Mouse (Mus musculus): ENCODE measurements at regions not wholly inside any gene's neighbourhood (a gene's known extent, or its start where the extent isn't known, plus 50 kb on each side); places are given as distances from the start of the nearest gene placed in this dataset.

DNA sequence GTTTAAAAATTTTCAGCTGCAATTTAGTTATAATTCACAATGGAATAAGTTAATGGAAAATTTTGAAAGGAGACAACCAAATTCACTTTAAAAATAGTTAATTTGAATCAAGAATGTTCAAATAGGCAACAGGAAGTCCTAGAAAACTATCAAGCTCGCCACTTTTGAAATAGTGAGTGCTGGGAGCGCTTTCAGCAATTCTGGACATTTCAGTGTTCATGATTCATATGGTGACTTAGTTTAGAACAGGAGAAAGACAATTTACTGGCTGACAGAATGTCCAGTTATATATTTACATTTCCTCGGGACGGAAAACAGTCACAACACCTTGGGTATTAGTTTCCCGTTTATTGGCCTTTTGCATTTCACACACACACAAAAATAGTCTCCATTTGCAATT, 691.9 kb upstream of the Adgrl2 start:
- H3K27me3 ChIP-seq (replicated peaks), result no peaks in the 10 kb centered on the region
- H3K4me3 ChIP-seq (replicated peaks), result no peak overlapping the region
- TF ChIP-seq GATA1 (IDR thresholded peaks at IDR 0.05; ENCODE audit: borderline replicate concordance, low read length), result no peak
- TF ChIP-seq FLI1 (IDR thresholded peaks at IDR 0.05; ENCODE audit: low read length), result no peak
- no peaks in the 10 kb centered on the region for H3K36me3 ChIP-seq (replicated peaks; ENCODE audit: low read length)
- H3K9me3 ChIP-seq, result peaks cover 12% of the 10 kb centered on the region
- no peaks in the 10 kb centered on the region for H3K4me1 ChIP-seq

- H3K36me3 ChIP-seq (replicated peaks; ENCODE audit: low read length), result no peaks in the 10 kb centered on the region
- TF ChIP-seq FLI1 (IDR thresholded peaks at IDR 0.05; ENCODE audit: low read length) (no peak), GATA1 (IDR thresholded peaks at IDR 0.05; ENCODE audit: borderline replicate concordance, low read length) (no peak)
- no peak overlapping the region for H3K4me3 ChIP-seq (replicated peaks)
- no peaks in the 10 kb centered on the region for H3K4me1 ChIP-seq
- peaks cover 11% of the 10 kb centered on the region for H3K9me3 ChIP-seq
- no peaks in the 10 kb centered on the region for H3K27me3 ChIP-seq (replicated peaks)
These were observed 683.6 kb upstream of the Adgrl2 start for GRCm38 (mm10) chr3:149673926-149674325.

DNA sequence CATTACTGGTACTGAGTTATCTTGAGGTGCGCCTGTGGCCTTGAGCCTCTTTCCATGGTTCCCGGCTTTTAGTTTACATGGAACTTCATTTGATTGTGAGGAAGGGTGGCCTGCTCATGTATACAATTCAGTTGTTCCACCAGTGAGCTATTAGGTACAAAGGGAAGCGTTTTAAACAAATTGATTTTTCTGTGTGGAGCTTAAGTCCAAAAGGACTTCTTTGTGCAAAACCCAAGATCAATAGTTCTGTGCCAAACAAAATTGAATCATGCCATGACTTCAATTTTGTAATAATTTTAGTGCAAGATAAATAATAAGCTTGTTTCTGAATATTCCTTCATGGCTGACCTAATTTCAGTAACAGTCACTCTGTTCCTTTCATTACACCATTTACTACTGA, 674.3 kb upstream of the Adgrl2 start:
- TF ChIP-seq FLI1 (IDR thresholded peaks at IDR 0.05; ENCODE audit: low read length), result no peak
- no peak for TF ChIP-seq GATA1 (IDR thresholded peaks at IDR 0.05; ENCODE audit: borderline replicate concordance, low read length)
- no peak overlapping the region for H3K4me3 ChIP-seq (replicated peaks)
- H3K36me3 ChIP-seq (replicated peaks; ENCODE audit: low read length), result no peaks in the 10 kb centered on the region
- H3K27me3 ChIP-seq (replicated peaks), result no peaks in the 10 kb centered on the region
- no peaks in the 10 kb centered on the region for H3K4me1 ChIP-seq
- 0 out of 2 replicates have a peak, but pooled peaks cover 7% of the 10 kb centered on the region for H3K9me3 ChIP-seq

- TF ChIP-seq FLI1 (IDR thresholded peaks at IDR 0.05; ENCODE audit: low read length) (no peak), GATA1 (IDR thresholded peaks at IDR 0.05; ENCODE audit: borderline replicate concordance, low read length) (no peak)
- no peaks in the 10 kb centered on the region for H3K36me3 ChIP-seq (replicated peaks; ENCODE audit: low read length)
- peaks cover 12% of the 10 kb centered on the region for H3K9me3 ChIP-seq
- no peak overlapping the region for H3K4me3 ChIP-seq (replicated peaks)
- no peaks in the 10 kb centered on the region for H3K4me1 ChIP-seq
- no peaks in the 10 kb centered on the region for H3K27me3 ChIP-seq (replicated peaks)
These were observed 648.0 kb upstream of the Adgrl2 start for GRCm38 (mm10) chr3:149638324-149638723.

DNA sequence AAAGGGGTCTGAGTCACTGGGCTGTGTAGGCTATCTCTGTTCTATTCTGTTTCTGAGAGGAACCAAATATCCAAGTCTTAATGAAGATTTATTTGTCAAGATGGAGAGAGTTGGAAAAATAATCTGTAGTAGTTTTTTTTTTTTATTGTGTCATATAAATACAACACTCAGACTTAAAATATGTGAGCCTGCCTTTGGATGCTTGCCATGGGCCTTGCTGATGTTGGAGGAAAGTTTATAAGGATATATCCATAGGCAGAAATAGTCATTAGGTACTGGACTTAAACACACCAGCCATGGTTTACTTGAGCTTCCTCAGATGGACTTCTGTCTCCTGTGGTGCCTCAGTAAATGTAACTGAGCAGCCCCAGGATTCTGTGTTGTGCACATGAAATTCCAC, 635.8 kb upstream of the Adgrl2 start:
- TF ChIP-seq FLI1 (IDR thresholded peaks at IDR 0.05; ENCODE audit: low read length), result no peak
- no peak overlapping the region for H3K4me3 ChIP-seq (replicated peaks)
- H3K36me3 ChIP-seq (replicated peaks; ENCODE audit: low read length), result no peaks in the 10 kb centered on the region
- no peaks in the 10 kb centered on the region for H3K27me3 ChIP-seq (replicated peaks)
- peaks cover 20% of the 10 kb centered on the region for H3K9me3 ChIP-seq
- no peaks in the 10 kb centered on the region for H3K4me1 ChIP-seq

- Histone ChIP-seq H3K4me1 (no peaks in the 10 kb centered on the region), H3K4me3 (replicated peaks) (no peak overlapping the region), H3K36me3 (replicated peaks; ENCODE audit: low read length) (no peaks in the 10 kb centered on the region), H3K9me3 (peaks cover 23% of the 10 kb centered on the region), H3K27me3 (replicated peaks) (no peaks in the 10 kb centered on the region)
- TF ChIP-seq GATA1 (IDR thresholded peaks at IDR 0.05; ENCODE audit: borderline replicate concordance, low read length) (no peak), FLI1 (IDR thresholded peaks at IDR 0.05; ENCODE audit: low read length) (no peak)
These were observed 635.1 kb upstream of the Adgrl2 start for GRCm38 (mm10) chr3:149625497-149625896.

DNA sequence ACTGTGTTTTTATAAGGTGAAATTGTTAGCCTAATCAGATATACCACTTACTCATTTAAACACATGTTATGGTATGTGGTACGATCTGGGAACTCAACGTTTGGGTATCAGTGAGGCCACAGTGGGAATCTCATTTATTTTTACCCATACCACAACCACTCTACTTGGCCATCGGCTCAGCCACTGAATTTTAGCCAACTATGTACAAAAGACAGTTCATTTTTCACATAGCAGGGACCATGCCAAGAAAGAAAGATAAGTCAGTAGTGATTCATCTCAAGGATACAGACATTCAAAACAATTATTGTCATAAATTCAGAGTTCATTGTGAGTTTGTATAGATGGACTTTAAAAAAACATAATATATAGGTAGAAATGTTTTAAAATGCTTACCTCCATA, 634.7 kb upstream of the Adgrl2 start:
- no peaks in the 10 kb centered on the region for H3K4me1 ChIP-seq
- H3K4me3 ChIP-seq (replicated peaks), result no peak overlapping the region
- no peaks in the 10 kb centered on the region for H3K27me3 ChIP-seq (replicated peaks)
- H3K9me3 ChIP-seq, result peaks cover 23% of the 10 kb centered on the region
- H3K36me3 ChIP-seq (replicated peaks; ENCODE audit: low read length), result no peaks in the 10 kb centered on the region
- TF ChIP-seq FLI1 (IDR thresholded peaks at IDR 0.05; ENCODE audit: low read length), result no peak
- TF ChIP-seq GATA1 (IDR thresholded peaks at IDR 0.05; ENCODE audit: borderline replicate concordance, low read length), result no peak

GRCm38 (mm10) chr3:149623851-149624532, 633.6 kb upstream of the Adgrl2 start:
- no peaks in the 10 kb centered on the region for H3K27me3 ChIP-seq (replicated peaks)
- H3K4me1 ChIP-seq, result no peaks in the 10 kb centered on the region
- H3K36me3 ChIP-seq (replicated peaks; ENCODE audit: low read length), result no peaks in the 10 kb centered on the region
- H3K9me3 ChIP-seq, result peaks cover 22% of the 10 kb centered on the region
- TF ChIP-seq GATA1 (IDR thresholded peaks at IDR 0.05; ENCODE audit: borderline replicate concordance, low read length) (no peak), FLI1 (IDR thresholded peaks at IDR 0.05; ENCODE audit: low read length) (no peak)
- H3K4me3 ChIP-seq (replicated peaks), result no peak overlapping the region

DNA sequence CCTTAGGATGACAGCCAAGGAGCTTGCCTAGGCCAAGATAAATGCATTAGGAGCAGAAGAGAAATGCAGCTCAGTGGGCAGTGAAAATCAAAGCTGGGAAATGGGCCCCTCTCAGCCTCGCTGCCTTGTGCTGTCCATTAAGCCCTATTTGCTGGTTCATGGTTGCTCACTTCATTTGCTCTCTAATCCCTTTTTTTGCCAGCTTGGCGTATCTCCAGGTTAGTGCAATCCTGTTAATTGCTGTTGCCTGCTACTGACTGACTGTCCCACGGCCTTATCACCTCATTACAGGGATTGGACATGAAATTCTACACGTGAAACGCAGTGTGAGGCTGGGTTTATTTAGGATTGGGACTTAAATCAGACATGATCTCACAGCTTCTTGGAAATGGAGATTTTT, 613.5 kb upstream of the Adgrl2 start:
- TF ChIP-seq GATA1 (IDR thresholded peaks at IDR 0.05; ENCODE audit: borderline replicate concordance, low read length), result no peak
- TF ChIP-seq FLI1 (IDR thresholded peaks at IDR 0.05; ENCODE audit: low read length), result no peak
- Histone ChIP-seq H3K4me1 (no peaks in the 10 kb centered on the region), H3K4me3 (replicated peaks) (no peak overlapping the region), H3K9me3 (peaks cover 16% of the 10 kb centered on the region), H3K27me3 (replicated peaks) (no peaks in the 10 kb centered on the region), H3K36me3 (replicated peaks; ENCODE audit: low read length) (no peaks in the 10 kb centered on the region)

- H3K36me3 ChIP-seq (replicated peaks; ENCODE audit: low read length), result no peaks in the 10 kb centered on the region
- H3K9me3 ChIP-seq, result peaks cover 16% of the 10 kb centered on the region
- H3K4me1 ChIP-seq, result no peaks in the 10 kb centered on the region
- H3K4me3 ChIP-seq (replicated peaks), result no peak overlapping the region
- TF ChIP-seq FLI1 (IDR thresholded peaks at IDR 0.05; ENCODE audit: low read length) (no peak), GATA1 (IDR thresholded peaks at IDR 0.05; ENCODE audit: borderline replicate concordance, low read length) (no peak)
- no peaks in the 10 kb centered on the region for H3K27me3 ChIP-seq (replicated peaks)
These were observed 610.9 kb upstream of the Adgrl2 start for GRCm38 (mm10) chr3:149601276-149601675.

DNA sequence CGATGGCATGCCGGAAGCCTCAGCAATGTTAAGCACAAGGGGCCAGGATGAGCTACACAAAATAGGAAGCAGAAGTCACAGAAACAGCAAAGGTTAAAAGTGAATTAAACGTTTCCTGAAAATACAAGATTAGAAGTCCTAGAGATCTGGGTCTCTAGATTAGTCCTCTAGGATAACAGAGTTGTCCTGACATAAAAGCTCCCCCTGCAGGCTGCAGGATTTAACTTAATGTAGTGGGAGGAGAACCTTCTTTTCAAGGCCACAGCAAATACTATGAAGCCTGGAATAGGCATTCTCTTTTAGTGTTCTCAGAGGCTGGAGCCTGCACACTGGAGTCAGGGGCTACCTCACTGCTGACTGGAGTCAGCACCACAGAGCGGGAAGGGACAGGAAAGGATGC, 604.1 kb upstream of the Adgrl2 start:
- H3K9me3 ChIP-seq, result peaks cover 7% of the 10 kb centered on the region; the same call in 1 of the 2 replicates
- H3K27me3 ChIP-seq (replicated peaks), result no peaks in the 10 kb centered on the region
- H3K36me3 ChIP-seq (replicated peaks; ENCODE audit: low read length), result no peaks in the 10 kb centered on the region
- H3K4me3 ChIP-seq (replicated peaks), result no peak overlapping the region
- TF ChIP-seq GATA1 (IDR thresholded peaks at IDR 0.05; ENCODE audit: borderline replicate concordance, low read length) (no peak), FLI1 (IDR thresholded peaks at IDR 0.05; ENCODE audit: low read length) (no peak)
- no peaks in the 10 kb centered on the region for H3K4me1 ChIP-seq

Measured in megakaryocyte, embryonic 14.5 days (primary cell).